Mouse (Mus musculus) CH12.LX (cell line): ENCODE measurements around the gene Ube4b.

Experiments
- CTCF ChIP-seq, 2 experiments: IDR thresholded peaks in 1 of 2; conservative IDR thresholded peaks in 1 of 2; 2 replicates each; pipeline ENCODE4 v1.5.1; 2011 to 2012; ENCODE audit warnings: low read depth in 2 of 2, low read length in 2 of 2, improper control_type of control experiment in 1 of 2, inconsistent platforms in 1 of 2, mild to moderate bottlenecking in 1 of 2, moderate library complexity in 1 of 2
- EP300 ChIP-seq: IDR thresholded peaks from 2 replicates; pipeline ENCODE4 v1.6.1; 2011; ENCODE audit warnings: low read length, improper control_type of control experiment
- JUND ChIP-seq: conservative IDR thresholded peaks from 2 replicates; pipeline ENCODE4 v1.6.1; 2011; ENCODE audit warnings: low read depth, low read length, improper control_type of control experiment
- POLR2AphosphoS2 ChIP-seq: IDR thresholded peaks from 2 replicates; pipeline ENCODE4 v1.6.1; 2011; ENCODE audit warnings: low read depth, low read length, improper control_type of control experiment
- ZC3H11A ChIP-seq: IDR thresholded peaks from 2 replicates; pipeline ENCODE4 v1.6.1; 2012; ENCODE audit warnings: low read depth, mild to moderate bottlenecking, inconsistent platforms, low read length, improper control_type of control experiment
- ZMIZ1 ChIP-seq: IDR thresholded peaks from 2 replicates; pipeline ENCODE4 v1.6.1; 2012; ENCODE audit warnings: low read depth, mild to moderate bottlenecking, inconsistent platforms, low read length, improper control_type of control experiment
- ZNF384 ChIP-seq: IDR thresholded peaks from 2 replicates; pipeline ENCODE4 v1.6.1; 2012; ENCODE audit warnings: low read depth, low read length, improper control_type of control experiment, inconsistent platforms

DNA sequence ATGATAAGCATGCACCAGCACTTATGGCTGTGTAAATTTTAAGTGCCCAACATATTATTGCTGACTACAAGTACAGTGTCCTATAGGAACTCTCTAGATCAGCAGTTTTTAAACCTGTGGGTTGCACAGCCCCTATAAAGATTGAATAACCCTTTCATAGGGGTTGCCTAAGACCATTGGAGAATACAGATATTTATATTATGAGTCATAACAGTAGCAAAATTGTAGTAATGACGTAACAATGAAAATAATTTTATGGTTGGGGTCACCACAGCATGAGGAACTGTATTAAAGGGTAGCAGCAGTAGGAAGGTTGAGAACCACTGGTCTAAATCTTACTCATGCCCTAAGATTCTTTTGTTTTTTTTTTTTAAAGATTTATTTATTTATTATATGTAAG, 32.9 kb upstream of the Ube4b start:
- TF ChIP-seq EP300 = no peak
- TF ChIP-seq POLR2AphosphoS2 = no peak
- TF ChIP-seq CTCF (conservative IDR thresholded peaks at IDR 0.05 in 1 of 2, IDR thresholded peaks at IDR 0.05 in 1 of 2; ENCODE audit: low read depth in 2 of 2, low read length in 2 of 2) = no peak
- TF ChIP-seq ZC3H11A = no peak
- TF ChIP-seq JUND = no peak
- no peak for TF ChIP-seq ZMIZ1
- TF ChIP-seq ZNF384 = no peak
